Mouse (Mus musculus): ENCODE data around the gene Cipc.

Gene Cipc

GRCm38 (mm10) chr12:86932575-86932952 is 14.3 kb upstream of the Cipc start:
- no peak for DNase-seq

GRCm38 (mm10) chr12:86934748-86935147 is 12.1 kb upstream of the Cipc start:
- no peak for DNase-seq

GRCm38 (mm10) chr12:86935692-86936282 is 11.1 kb upstream of the Cipc start:
- DNase-seq: no peak

GRCm38 (mm10) chr12:86936587-86937343 is 10.1 kb upstream of the Cipc start:
- no peak for DNase-seq

GRCm38 (mm10) chr12:86938571-86938970 is 8.3 kb upstream of the Cipc start:
- no peak for DNase-seq

- peak; percentile 12 to 14 for DNase-seq
These were observed 5.7 kb upstream of the Cipc start for GRCm38 (mm10) chr12:86941173-86941572.

GRCm38 (mm10) chr12:86941734-86942486 is 4.9 kb upstream of the Cipc start:
- peak; percentile 48 to 53 for DNase-seq

- no peak for DNase-seq
These were observed 3.4 kb upstream of the Cipc start for GRCm38 (mm10) chr12:86943421-86943820.

- DNase-seq: peak; percentile 66 to 73
These were observed 1.7 kb upstream of the Cipc start for GRCm38 (mm10) chr12:86945126-86945525.

GRCm38 (mm10) chr12:86946301-86946781 is 502 bp upstream of the Cipc start:
- DNase-seq: no peak

- no peak for DNase-seq
These were observed 998 bp downstream of the Cipc start for GRCm38 (mm10) chr12:86947681-86948401.

- DNase-seq: peak in 1 of 2 experiments; percentile 9
These were observed 1.8 kb downstream of the Cipc start for GRCm38 (mm10) chr12:86948627-86949026.

- peak; percentile 71 to 77 for DNase-seq
These were observed 2.7 kb downstream of the Cipc start for GRCm38 (mm10) chr12:86949501-86949900.

- DNase-seq: peak; percentile 49 to 62
These were observed 3.5 kb downstream of the Cipc start for GRCm38 (mm10) chr12:86950161-86950960.

- DNase-seq: no peak
These were observed 4.1 kb downstream of the Cipc start for GRCm38 (mm10) chr12:86950961-86951360.

GRCm38 (mm10) chr12:86952331-86952850 is 5.5 kb downstream of the Cipc start:
- DNase-seq: no peak

GRCm38 (mm10) chr12:86955894-86956293 is 9.1 kb downstream of the Cipc start:
- DNase-seq: no peak

- DNase-seq: no peak
These were observed 11.7 kb downstream of the Cipc start for GRCm38 (mm10) chr12:86958558-86958957.

- no peak for DNase-seq
These were observed 12.8 kb downstream of the Cipc start for GRCm38 (mm10) chr12:86959661-86960060.

- DNase-seq: no peak
These were observed 13.3 kb downstream of the Cipc start for GRCm38 (mm10) chr12:86960138-86960537.

- no peak for DNase-seq
These were observed 14.0 kb downstream of the Cipc start for GRCm38 (mm10) chr12:86960791-86961335.
